Mouse (Mus musculus) lung, postnatal 25 days (tissue): ENCODE measurements at regions not wholly inside any gene's neighbourhood (a gene's known extent, or its start where the extent isn't known, plus 50 kb on each side); places are given as distances from the start of the nearest gene placed in this dataset.
"Not testable (repeated sequence)": the region's sequence is repeated elsewhere in the genome, so short reads cannot be mapped to it uniquely, and the experiment has no call there.

ENCODE experiments used
- DNase-seq: peaks from one replicate; pipeline ENCODE4 v3.0.0; 2022; ENCODE audit warnings: low spot score

GRCm38 (mm10) chr5:78075203-78075602 lies 667.4 kb upstream of the Igfbp7 start:
- DNase-seq = no peak

- DNase-seq = no peak
Observed at GRCm38 (mm10) chr5:78032554-78033250, 624.9 kb upstream of the Igfbp7 start.

DNA sequence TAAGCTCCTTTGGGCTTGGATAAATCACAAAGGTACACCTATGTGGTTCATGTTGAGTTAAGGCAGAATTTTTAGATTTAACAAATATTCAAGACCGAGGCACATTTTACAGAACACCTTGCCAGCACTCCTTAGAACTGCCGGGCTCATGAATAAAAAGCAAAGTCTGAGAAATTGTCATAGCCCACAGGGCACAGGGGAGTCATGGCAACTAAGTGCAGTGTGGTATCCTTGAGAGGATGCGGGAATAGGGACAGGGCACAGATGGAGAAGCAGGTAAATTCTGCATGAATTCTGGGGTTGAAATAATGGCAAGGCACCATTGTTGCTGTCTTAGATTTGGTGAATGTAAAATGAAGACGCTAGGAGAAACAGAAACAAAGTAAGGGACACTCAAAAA lies 609.7 kb upstream of the Igfbp7 start:
- no peak for DNase-seq

- DNase-seq = no peak
Observed at GRCm38 (mm10) chr5:77986449-77987047, 578.7 kb upstream of the Igfbp7 start.

DNA sequence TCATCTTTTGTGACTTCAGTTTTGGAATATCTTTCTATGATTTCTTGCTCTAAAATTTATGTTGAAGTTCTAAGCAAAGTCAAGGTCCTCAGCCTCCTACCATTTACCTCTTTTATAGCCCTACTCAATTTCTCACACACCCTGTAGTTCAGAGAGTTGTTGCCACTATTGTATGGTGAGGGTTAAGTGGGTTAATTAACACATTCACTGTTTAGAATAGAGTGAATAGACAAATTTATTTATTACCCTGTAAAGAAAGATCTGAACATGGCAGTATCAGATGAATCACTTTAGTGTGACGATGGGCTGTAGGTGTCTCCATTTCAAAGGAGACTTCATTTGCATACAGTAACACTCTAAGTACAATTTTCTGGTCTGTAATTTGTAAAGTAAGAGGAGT lies 577.4 kb upstream of the Igfbp7 start:
- no peak for DNase-seq

- DNase-seq = not testable (repeated sequence)
Observed at GRCm38 (mm10) chr5:77940021-77940420, 532.2 kb upstream of the Igfbp7 start.

DNA sequence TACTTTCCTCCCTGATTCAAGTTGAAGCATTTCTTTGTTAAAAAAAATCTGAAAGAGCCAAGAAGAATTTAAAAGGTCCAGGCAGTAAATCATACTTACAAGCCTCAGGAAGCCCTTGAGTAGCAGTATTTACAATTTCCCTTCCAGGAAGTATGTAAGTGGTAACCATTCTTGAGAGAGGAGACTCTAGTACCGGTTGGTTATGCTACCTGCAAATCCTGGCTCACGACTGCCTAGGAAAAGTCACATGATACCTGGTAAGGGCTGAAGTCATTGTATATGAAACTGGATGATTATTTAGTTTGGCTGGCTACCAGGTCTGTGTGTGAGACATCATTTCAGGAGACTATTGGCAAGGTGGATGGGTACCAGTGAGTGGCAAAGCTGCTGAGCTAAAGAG lies 524.0 kb upstream of the Igfbp7 start:
- no peak for DNase-seq

GRCm38 (mm10) chr5:77921186-77921585 lies 513.3 kb upstream of the Igfbp7 start:
- no peak for DNase-seq

DNA sequence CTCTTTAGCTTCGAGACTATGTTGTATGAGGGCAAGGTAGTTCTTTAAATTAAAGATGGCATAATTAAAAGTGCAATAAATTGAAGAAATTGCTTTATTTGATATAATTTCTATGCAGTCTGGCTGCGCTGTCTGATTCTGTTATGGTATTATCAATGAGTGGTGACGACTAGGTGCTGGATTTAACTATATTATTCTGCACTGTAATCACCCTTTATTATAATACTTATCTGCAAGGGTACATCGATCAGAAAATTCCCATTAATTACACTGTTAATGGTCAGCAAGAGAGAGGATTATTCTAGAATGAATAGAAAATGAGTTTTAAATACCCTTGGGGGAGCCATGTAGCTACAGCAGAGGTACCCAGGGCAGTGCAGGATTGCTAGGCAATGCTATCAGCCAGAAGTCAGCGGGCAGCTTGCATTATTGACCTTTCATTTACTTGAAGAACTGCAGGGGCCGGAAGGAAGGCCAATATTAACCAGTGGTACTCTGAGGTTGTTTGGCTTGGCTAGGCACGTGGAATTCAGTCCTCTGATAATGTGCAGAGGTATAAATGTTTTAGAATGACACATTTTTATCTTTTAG lies 509.3 kb upstream of the Igfbp7 start:
- DNase-seq = no peak

- DNase-seq = no peak
Observed at GRCm38 (mm10) chr5:77916375-77916774, 508.5 kb upstream of the Igfbp7 start.

DNA sequence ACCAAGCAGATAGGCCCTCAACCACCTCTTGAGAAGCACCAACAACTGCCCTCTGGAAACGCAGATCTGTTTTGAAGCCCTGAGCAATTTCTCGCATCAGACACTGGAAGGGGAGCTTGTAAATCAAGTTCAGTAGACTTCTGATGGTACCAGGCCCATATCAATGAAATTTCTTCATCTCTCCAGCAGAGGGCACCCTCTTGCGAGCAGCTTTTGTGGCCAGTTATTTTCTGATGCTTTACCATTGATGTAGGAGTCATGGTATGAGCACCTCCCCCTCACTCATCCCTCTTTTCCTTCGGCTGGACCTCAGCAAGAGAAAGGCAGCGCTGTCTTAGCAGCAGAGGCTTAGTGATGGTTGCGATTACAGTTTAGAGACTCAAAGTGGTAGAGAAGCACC lies 501.4 kb upstream of the Igfbp7 start:
- no peak for DNase-seq

GRCm38 (mm10) chr5:77892024-77892423 lies 484.2 kb upstream of the Igfbp7 start:
- DNase-seq = not testable (repeated sequence)

DNA sequence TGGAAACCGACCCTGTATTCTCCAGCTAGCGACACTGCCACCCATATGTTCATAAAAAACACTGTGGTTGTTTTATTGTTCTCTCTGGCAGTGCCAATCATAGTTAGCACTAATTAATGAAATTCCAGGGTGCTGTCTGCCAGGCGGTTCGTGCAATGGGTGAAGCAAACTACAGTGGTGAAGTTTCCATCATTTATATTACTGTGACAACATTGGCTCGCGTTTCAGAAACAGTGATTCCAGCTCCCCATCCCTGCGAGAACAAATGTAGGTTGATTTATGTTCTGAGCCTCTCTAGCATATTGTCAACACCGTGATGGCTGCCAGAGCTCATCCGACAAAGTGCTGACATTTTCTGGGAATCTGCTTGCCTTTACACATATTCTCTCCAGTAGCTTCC lies 480.7 kb upstream of the Igfbp7 start:
- no peak for DNase-seq

- no peak for DNase-seq
Observed at GRCm38 (mm10) chr5:77871403-77871802, 463.6 kb upstream of the Igfbp7 start.

- DNase-seq = no peak
Observed at GRCm38 (mm10) chr5:77865342-77865741, 457.5 kb upstream of the Igfbp7 start.

GRCm38 (mm10) chr5:77855191-77855590 lies 447.4 kb upstream of the Igfbp7 start:
- DNase-seq = no peak

DNA sequence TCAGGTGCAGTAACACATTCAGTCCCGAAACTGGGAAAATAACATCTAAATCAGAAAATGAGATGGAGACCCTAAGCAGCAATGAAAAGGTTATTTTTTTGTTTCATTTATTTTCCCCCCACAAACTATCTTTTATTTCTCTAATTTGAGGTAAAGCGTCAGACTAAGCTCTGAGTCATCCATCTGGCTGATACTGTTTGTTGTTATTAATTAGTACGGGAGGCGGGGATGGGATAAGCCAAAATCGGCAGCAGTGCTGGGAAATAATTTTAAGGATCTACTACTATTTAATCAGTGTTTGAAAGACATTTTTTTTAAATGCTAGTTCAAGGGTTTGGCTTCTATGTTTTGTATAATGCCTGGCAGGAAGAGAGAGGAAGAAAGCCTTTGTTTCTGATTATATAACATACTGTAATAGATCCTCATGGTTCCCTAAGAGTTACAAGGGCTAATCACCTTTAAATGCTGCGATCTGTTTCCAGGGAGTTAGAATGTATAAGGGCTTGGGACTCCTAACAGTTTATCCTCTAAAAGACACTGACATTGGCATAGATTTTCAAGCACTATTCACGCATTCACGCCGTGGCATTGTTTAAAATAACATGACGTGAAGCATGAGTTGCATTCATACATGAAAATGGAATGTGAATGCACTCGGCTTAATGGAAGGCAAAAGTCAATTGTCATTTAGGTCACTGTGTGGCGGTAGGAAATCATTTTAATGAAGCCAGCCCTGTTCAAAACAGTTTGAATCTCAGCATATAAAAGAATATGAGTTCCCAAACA lies 446.4 kb upstream of the Igfbp7 start:
- no peak for DNase-seq

- DNase-seq = no peak
Observed at GRCm38 (mm10) chr5:77851645-77852044, 443.8 kb upstream of the Igfbp7 start.

GRCm38 (mm10) chr5:77838186-77839097 lies 430.6 kb upstream of the Igfbp7 start:
- DNase-seq = no peak

- no peak for DNase-seq
Observed at GRCm38 (mm10) chr5:77827971-77828370, 420.1 kb upstream of the Igfbp7 start.

- DNase-seq = no peak
Observed at GRCm38 (mm10) chr5:77826063-77826462, 418.2 kb upstream of the Igfbp7 start.
